Mouse (Mus musculus) 3134 (cell line): ENCODE data around the gene Ncoa7.
"Not testable (repeated sequence)": the region's sequence is repeated elsewhere in the genome, so short reads cannot be mapped to it uniquely, and the experiment has no call there.

Experiments used
- DNase-seq: peaks from one replicate; pipeline ENCODE4 v3.0.0-alpha.2; 2011; ENCODE audit warnings: low spot score; ENCODE audit not compliant: insufficient read length; ENCODE audit errors: extremely low read depth

Ncoa7 gene

GRCm38 (mm10) chr10:30679756-30680155 is 123.4 kb downstream of the Ncoa7 start:
- DNase-seq = no peak

GRCm38 (mm10) chr10:30678051-30678450 is 125.1 kb downstream of the Ncoa7 start:
- DNase-seq = no peak

- DNase-seq = no peak
These were observed 128.3 kb downstream of the Ncoa7 start for GRCm38 (mm10) chr10:30674825-30675224.

GRCm38 (mm10) chr10:30666580-30666979 is 136.5 kb downstream of the Ncoa7 start:
- no peak for DNase-seq

GRCm38 (mm10) chr10:30660564-30661328 is 142.4 kb downstream of the Ncoa7 start:
- DNase-seq = no peak

GRCm38 (mm10) chr10:30655655-30656054 is 147.5 kb downstream of the Ncoa7 start:
- DNase-seq = no peak

GRCm38 (mm10) chr10:30647681-30648080 is 155.4 kb downstream of the Ncoa7 start:
- no peak for DNase-seq

GRCm38 (mm10) chr10:30638216-30638615 is 164.9 kb downstream of the Ncoa7 start:
- peak; percentile 3 for DNase-seq

GRCm38 (mm10) chr10:30636474-30637154 is 166.5 kb downstream of the Ncoa7 start:
- DNase-seq = not testable (repeated sequence)

- no peak for DNase-seq
These were observed 170.4 kb downstream of the Ncoa7 start for GRCm38 (mm10) chr10:30632718-30633117.

- no peak for DNase-seq
These were observed 173.1 kb downstream of the Ncoa7 start for GRCm38 (mm10) chr10:30629977-30630376.

- DNase-seq = no peak
These were observed 173.6 kb downstream of the Ncoa7 start, which contains the start of gene Hint3 for GRCm38 (mm10) chr10:30629513-30629912. TSS of gene Hint3 (minus strand) at chr10:30629632.

GRCm38 (mm10) chr10:30628444-30628843 is 174.7 kb downstream of the Ncoa7 start:
- not testable (repeated sequence) for DNase-seq

- no peak for DNase-seq
These were observed 175.6 kb downstream of the Ncoa7 start for GRCm38 (mm10) chr10:30627548-30627947.

GRCm38 (mm10) chr10:30624161-30625019 is 178.7 kb downstream of the Ncoa7 start:
- no peak for DNase-seq

- DNase-seq = no peak
These were observed 180.2 kb downstream of the Ncoa7 start for GRCm38 (mm10) chr10:30622928-30623327.

- DNase-seq = no peak
These were observed 184.3 kb downstream of the Ncoa7 start for GRCm38 (mm10) chr10:30618918-30619210.

GRCm38 (mm10) chr10:30618091-30618917 is 184.8 kb downstream of the Ncoa7 start:
- peak; percentile 98 for DNase-seq

- no peak for DNase-seq
These were observed 190.1 kb downstream of the Ncoa7 start for GRCm38 (mm10) chr10:30613039-30613438.

GRCm38 (mm10) chr10:30609614-30610013 is 193.5 kb downstream of the Ncoa7 start:
- DNase-seq = no peak
